Mouse (Mus musculus): ENCODE data around the gene Clba1. TPM values are rescaled to one million over a fixed set of nuclear protein-coding genes. Genes with fewer than 3 reads are reported as not detected.
"Not testable (repeated sequence)": the region's sequence is repeated elsewhere in the genome, so short reads cannot be mapped to it uniquely, and the experiment has no call there.

Clba1 gene
- polyA plus RNA-seq, 1 experiment from 2014 or later, result 12.3 TPM

GRCm38 (mm10) chr12:112828501-112829243 is 19.9 kb downstream of the Clba1 start:
- Histone ChIP-seq H3K36me3 (replicated peaks) (peaks cover 64% of the 10 kb centered on the region), H3K27ac (peak overlapping the region; percentile 99), H3K4me1 (peaks cover 55% of the 10 kb centered on the region), H3K27me3 (ENCODE audit: poor library complexity, severe bottlenecking) (no peaks in the 10 kb centered on the region), H3K4me3 (peak overlapping the region; percentile 97), H3K9me3 (no peaks in the 10 kb centered on the region)
- DNase-seq (ENCODE audit: extremely low spot score, low spot score), result no peak
- 1% methylated on average over 51 of the region's 51 CpGs for WGBS

GRCm38 (mm10) chr12:112829244-112829864 is 20.6 kb downstream of the Clba1 start, which contains the start of gene Cdca4:
Cdca4 (minus strand) TSS chr12:112829423.
- H3K4me1 ChIP-seq, result peaks cover 49% of the 10 kb centered on the region
- H3K27ac ChIP-seq, result peak within 1 kb of the TSS; percentile 99
- WGBS, result under 1% methylated on average over 72 of the region's 72 CpGs

DNA sequence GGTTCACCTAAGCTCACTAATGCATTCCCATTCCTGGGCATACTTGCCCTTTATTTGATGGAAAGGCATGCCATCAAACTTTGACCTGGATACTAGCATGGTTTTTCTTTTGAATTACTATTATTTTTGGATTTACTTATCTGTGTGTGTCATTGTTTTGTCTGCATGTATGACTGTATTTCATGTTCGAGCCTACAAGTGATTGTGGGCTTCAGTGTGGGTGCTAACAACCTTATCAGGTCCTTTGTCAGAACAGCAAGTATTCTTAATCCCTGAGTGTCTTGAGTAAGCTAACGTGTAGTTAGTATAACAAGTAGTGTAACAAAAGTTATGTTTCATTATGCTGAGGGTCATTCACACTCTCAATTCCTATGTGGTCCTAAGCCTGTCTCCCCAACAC is 21.4 kb downstream of the Clba1 start:
- Histone ChIP-seq H3K4me1 (peaks cover 41% of the 10 kb centered on the region), H3K36me3 (replicated peaks) (peaks cover 51% of the 10 kb centered on the region), H3K27me3 (ENCODE audit: poor library complexity, severe bottlenecking) (no peaks in the 10 kb centered on the region), H3K9me3 (no peaks in the 10 kb centered on the region), H3K27ac (peak overlapping the region; percentile 99), H3K4me3 (peak overlapping the region; percentile 97)
- DNase-seq (ENCODE audit: extremely low spot score, low spot score), result no peak
- WGBS, result 44% methylated on average over 2 of the region's 2 CpGs

More at GRCm38 (mm10) chr12:112829244-112829864, 20.6 kb downstream of the Clba1 start, which contains the start of gene Cdca4:
- DNase-seq (ENCODE audit: extremely low spot score, low spot score), result peak; percentile 99
- peak within 1 kb of the TSS; percentile 97 for H3K4me3 ChIP-seq
- peaks cover 59% of the 10 kb centered on the region for H3K36me3 ChIP-seq (replicated peaks)
- no peaks in the 10 kb centered on the region for H3K27me3 ChIP-seq (ENCODE audit: poor library complexity, severe bottlenecking)
- no peaks in the 10 kb centered on the region for H3K9me3 ChIP-seq

DNA sequence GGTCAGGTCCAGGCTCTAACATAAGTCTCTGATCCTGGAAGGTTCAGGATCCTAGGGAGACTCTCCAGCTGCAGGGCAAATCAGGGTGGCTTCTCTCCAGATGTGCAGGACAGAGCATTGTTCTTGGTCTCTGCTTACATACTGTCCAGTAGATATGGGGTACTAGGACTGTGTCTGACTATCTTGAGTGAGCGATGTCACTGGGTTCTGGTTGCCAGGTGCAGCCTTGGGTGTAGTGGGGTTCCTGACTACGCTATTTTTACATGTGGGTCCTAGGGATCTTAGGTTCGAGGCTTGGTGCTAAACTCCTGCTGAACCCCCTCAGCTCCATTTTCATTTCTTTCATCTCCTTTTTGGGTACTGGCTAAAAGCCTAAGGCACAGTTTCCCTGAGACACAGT is 21.8 kb downstream of the Clba1 start:
- Histone ChIP-seq H3K27me3 (ENCODE audit: poor library complexity, severe bottlenecking) (no peaks in the 10 kb centered on the region), H3K9me3 (no peaks in the 10 kb centered on the region), H3K36me3 (replicated peaks) (peaks cover 48% of the 10 kb centered on the region), H3K27ac (peak overlapping the region; percentile 99), H3K4me1 (peaks cover 39% of the 10 kb centered on the region), H3K4me3 (peak overlapping the region; percentile 97)
- no peak for DNase-seq (ENCODE audit: extremely low spot score, low spot score)
- WGBS, result 92% methylated on average over 3 of the region's 3 CpGs

- Histone ChIP-seq H3K4me1 (peaks cover 21% of the 10 kb centered on the region), H3K36me3 (replicated peaks) (peaks cover 29% of the 10 kb centered on the region), H3K27ac (no peak overlapping the region), H3K9me3 (no peaks in the 10 kb centered on the region), H3K27me3 (ENCODE audit: poor library complexity, severe bottlenecking) (no peaks in the 10 kb centered on the region), H3K4me3 (no peak overlapping the region)
- WGBS, result 87% methylated on average over 5 of the region's 5 CpGs
- no peak for DNase-seq (ENCODE audit: extremely low spot score, low spot score)
These were observed 23.7 kb downstream of the Clba1 start for GRCm38 (mm10) chr12:112832411-112832810.

GRCm38 (mm10) chr12:112833527-112833926 is 24.8 kb downstream of the Clba1 start:
- H3K27me3 ChIP-seq (ENCODE audit: poor library complexity, severe bottlenecking), result no peaks in the 10 kb centered on the region
- H3K9me3 ChIP-seq, result no peaks in the 10 kb centered on the region
- peaks cover 13% of the 10 kb centered on the region for H3K4me1 ChIP-seq
- H3K27ac ChIP-seq, result no peak overlapping the region
- H3K4me3 ChIP-seq, result no peak overlapping the region
- 88% methylated on average over 6 of the region's 6 CpGs for WGBS
- peaks cover 24% of the 10 kb centered on the region for H3K36me3 ChIP-seq (replicated peaks)
- DNase-seq (ENCODE audit: extremely low spot score, low spot score), result no peak

DNA sequence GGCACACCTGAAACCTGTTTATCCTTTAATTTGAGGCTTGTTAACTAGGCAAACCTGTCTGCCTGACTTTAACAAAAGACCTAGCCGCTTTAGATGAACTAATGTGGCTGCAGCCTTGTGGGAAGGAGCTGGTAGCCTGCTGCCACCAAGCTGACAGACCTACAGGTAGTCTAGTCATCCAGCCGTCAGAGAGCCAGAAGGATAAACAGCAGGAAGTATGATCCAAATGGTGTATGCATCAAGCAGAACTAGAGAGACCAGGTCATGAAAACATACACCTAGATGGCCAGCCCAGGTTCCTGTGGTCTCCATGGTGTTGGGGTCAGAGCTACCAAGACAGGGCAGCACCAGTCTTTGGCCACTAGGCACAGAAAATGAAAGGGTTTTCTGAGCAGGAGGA is 26.3 kb downstream of the Clba1 start:
- Histone ChIP-seq H3K27ac (no peak overlapping the region), H3K4me3 (no peak overlapping the region), H3K36me3 (replicated peaks) (peaks cover 24% of the 10 kb centered on the region), H3K9me3 (no peaks in the 10 kb centered on the region), H3K4me1 (peaks cover 12% of the 10 kb centered on the region), H3K27me3 (ENCODE audit: poor library complexity, severe bottlenecking) (no peaks in the 10 kb centered on the region)
- 68% methylated on average over 2 of the region's 2 CpGs for WGBS
- no peak for DNase-seq (ENCODE audit: extremely low spot score, low spot score)

- H3K27ac ChIP-seq, result no peak overlapping the region
- H3K9me3 ChIP-seq, result no peaks in the 10 kb centered on the region
- no peaks in the 10 kb centered on the region for H3K36me3 ChIP-seq (replicated peaks)
- 86% methylated on average over 25 of the region's 25 CpGs for WGBS
- H3K4me1 ChIP-seq, result no peaks in the 10 kb centered on the region
- no peaks in the 10 kb centered on the region for H3K27me3 ChIP-seq (ENCODE audit: poor library complexity, severe bottlenecking)
- no peak overlapping the region for H3K4me3 ChIP-seq
- no peak for DNase-seq (ENCODE audit: extremely low spot score, low spot score)
These were observed 31.7 kb downstream of the Clba1 start for GRCm38 (mm10) chr12:112840209-112841086.

DNA sequence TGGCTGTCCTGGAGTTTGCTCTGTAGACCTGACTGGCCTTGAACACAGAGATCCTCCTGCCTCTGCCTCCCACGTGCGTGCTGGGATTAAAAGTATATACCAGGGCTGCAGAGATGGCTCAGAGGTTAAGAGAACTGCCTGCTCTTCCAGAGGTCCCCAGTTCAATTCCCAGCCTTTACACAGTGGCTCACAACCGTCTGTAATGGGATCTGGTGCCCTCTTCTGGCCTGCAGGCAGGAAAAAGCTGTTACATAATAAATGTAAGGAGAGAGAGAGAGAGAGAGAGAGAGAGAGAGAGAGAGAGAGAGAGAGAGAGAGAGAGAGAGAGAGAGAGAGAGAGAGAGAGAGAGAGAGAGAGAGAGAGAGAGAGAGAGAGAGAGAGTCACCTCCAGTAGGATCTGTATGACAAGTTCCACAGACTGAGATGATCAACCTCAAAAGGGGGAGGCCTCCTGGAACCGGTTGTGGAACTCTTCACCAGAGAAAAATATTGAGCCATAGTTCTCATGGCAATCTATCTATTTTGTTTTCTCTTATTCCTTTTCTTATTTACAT is 32.7 kb downstream of the Clba1 start:
- not testable (repeated sequence) for H3K36me3 ChIP-seq (replicated peaks); H3K4me1 ChIP-seq; H3K27me3 ChIP-seq (ENCODE audit: poor library complexity, severe bottlenecking); H3K9me3 ChIP-seq; DNase-seq (ENCODE audit: extremely low spot score, low spot score); H3K27ac ChIP-seq; H3K4me3 ChIP-seq
- 73% methylated on average over 4 of the region's 4 CpGs for WGBS

DNA sequence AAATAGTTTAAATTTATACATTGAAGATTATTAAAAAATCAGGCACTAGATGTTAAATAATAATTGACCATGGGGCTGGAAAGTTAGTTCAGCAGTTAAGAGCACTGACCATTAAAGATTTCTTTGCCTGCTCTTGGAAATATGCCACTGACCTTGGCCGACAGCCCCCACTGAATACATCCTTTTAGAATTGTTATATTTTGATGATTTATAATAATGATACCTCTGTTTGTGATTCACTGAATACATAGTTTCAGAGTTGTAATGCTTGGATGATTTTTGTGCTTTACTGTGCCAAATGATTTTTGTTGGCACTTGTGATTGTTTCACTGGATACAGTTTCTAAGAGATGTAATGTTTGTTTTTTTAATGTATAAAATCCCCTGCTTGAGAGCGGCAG is 33.4 kb downstream of the Clba1 start:
- not testable (repeated sequence) for DNase-seq (ENCODE audit: extremely low spot score, low spot score); H3K4me1 ChIP-seq; H3K36me3 ChIP-seq (replicated peaks); H3K9me3 ChIP-seq; H3K27ac ChIP-seq; H3K27me3 ChIP-seq (ENCODE audit: poor library complexity, severe bottlenecking); H3K4me3 ChIP-seq
- WGBS, result 89% methylated on average over 2 of the region's 2 CpGs

GRCm38 (mm10) chr12:112843803-112844202 is 35.1 kb downstream of the Clba1 start:
- DNase-seq (ENCODE audit: extremely low spot score, low spot score), result peak; percentile 83
- no peaks in the 10 kb centered on the region for H3K36me3 ChIP-seq (replicated peaks)

DNA sequence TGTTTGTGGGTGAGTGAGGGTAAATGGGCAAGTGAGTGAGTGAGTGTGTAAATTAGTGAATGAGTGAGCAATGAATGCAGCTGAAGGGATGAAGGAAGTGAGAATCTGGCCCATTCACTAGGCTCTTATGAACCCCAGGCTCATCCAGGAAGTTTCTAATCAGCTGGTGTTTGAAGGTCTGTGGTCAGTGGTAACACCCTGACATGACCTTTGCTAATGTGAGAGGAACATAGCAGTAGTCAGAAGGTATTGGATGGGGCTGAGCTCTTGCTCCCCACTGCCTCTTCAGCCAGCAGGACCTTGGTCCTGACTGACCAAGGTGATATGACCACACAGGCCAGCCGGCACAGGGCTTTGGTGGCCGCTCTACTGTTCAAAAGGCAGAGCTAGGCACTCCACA is 39.1 kb downstream of the Clba1 start:
- Histone ChIP-seq H3K4me1 (no peaks in the 10 kb centered on the region), H3K27me3 (ENCODE audit: poor library complexity, severe bottlenecking) (no peaks in the 10 kb centered on the region), H3K9me3 (no peaks in the 10 kb centered on the region), H3K4me3 (no peak overlapping the region), H3K36me3 (replicated peaks) (no peaks in the 10 kb centered on the region), H3K27ac (no peak overlapping the region)
- DNase-seq (ENCODE audit: extremely low spot score, low spot score), result no peak
- WGBS, result 96% methylated on average over 2 of the region's 2 CpGs

More at GRCm38 (mm10) chr12:112843803-112844202, 35.1 kb downstream of the Clba1 start:
- no peak overlapping the region for H3K27ac ChIP-seq
- H3K4me3 ChIP-seq, result no peak overlapping the region
- WGBS, result 19% methylated on average over 3 of the region's 3 CpGs
- H3K9me3 ChIP-seq, result no peaks in the 10 kb centered on the region
- H3K4me1 ChIP-seq, result no peaks in the 10 kb centered on the region
- H3K27me3 ChIP-seq (ENCODE audit: poor library complexity, severe bottlenecking), result no peaks in the 10 kb centered on the region

Measured in forebrain, embryonic 10.5 days (tissue).